Mouse (Mus musculus): ENCODE results near the gene Krtap16-3. TPM values are rescaled to one million over a fixed set of nuclear protein-coding genes. Genes with fewer than 3 reads are reported as not detected.

The Krtap16-3 gene
- not detected in 2 replicates for total RNA-seq (2017)

DNA sequence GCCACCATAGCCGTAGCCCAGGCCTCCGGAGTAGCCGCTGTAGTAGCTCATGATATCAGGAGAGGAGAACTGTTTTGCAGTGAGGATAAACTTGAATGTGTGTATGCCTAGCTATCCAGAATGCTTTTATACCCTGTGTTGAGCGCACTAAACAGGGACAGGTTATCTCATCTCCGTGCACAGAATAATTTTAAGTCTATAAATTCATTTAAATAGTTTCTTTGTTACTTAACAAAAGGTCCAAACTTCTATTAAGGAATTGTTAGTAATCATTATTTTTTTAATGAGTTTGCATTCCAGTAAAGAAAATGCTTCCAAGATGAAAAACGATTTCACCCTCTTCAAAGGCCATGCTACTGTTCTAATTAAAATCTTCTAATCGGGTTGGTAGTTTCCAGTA, at the start of gene Krtap16-3:
Gene Krtap16-3, minus strand, starts transcription at position 101 of the 400 bp plus-strand sequence.
- ATAC-seq (ENCODE audit: extremely low read depth, insufficient number of reproducible peaks, low FRiP score, poor library complexity, severe bottlenecking): no peak

DNA sequence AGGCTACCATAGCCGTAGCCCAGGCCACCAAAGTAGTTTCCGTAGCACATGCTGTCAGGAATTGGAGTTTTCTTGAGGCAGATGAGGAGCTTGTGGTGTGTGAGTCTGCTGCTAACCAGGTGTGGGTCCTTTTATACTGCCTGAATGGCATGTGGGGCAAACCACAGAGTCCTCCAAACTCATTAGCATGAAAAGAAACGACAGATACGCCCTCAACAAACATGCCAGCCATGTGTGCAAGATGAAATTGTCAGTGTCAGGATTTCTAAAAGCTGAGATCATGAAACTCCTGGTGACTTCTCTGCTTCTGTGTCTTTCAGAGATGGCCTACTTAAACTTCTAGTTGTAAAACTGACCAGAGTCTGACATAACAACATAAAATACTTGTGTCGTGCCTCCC, 48.0 kb upstream of the Krtap16-3 start, which contains the start of gene Krtap22-2:
Gene Krtap22-2, minus strand, starts transcription at position 101 of the 400 bp plus-strand sequence.
- ATAC-seq (ENCODE audit: extremely low read depth, insufficient number of reproducible peaks, low FRiP score, poor library complexity, severe bottlenecking): no peak

DNA sequence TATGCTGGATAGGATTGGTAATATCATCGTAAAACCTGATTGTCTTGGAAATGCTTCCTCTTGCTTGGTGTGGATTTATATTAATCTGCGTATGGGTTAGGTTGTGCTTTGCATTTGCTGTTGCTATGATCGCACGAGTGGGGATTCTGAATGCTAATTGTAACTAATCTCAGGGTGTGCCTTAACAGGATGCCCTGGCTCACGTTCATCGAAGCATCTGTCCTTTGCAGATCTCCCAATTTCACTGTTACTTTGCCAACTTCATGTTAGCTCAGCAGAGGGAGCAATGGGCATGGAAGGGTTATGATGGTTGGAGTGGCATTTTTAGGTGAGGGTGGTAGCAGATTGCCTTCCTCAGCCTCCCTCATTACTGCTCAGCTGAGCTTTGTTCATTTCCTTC, 21.6 kb downstream of the Krtap16-3 start:
- ATAC-seq (ENCODE audit: extremely low read depth, insufficient number of reproducible peaks, low FRiP score, poor library complexity, severe bottlenecking): no peak

DNA sequence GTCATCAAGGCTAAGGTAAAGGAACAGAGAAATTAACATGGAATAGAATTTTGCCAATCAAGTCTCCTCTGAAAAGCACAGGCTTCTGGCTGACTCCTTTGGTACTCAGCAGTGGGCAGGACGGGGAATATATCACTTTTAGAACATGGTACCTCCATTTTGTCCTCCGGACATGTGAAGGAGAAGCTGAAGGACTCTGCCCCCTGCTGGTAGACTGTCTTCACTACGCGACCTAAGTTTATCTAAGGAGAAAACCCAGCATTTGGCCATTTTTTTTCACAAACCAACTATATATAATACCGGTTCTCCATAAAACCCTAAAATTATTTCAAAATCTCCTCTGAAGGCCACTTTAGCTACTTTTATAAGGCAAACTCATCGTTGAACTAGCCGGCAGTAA, 24.4 kb downstream of the Krtap16-3 start:
- no peak for ATAC-seq (ENCODE audit: extremely low read depth, insufficient number of reproducible peaks, low FRiP score, poor library complexity, severe bottlenecking)

DNA sequence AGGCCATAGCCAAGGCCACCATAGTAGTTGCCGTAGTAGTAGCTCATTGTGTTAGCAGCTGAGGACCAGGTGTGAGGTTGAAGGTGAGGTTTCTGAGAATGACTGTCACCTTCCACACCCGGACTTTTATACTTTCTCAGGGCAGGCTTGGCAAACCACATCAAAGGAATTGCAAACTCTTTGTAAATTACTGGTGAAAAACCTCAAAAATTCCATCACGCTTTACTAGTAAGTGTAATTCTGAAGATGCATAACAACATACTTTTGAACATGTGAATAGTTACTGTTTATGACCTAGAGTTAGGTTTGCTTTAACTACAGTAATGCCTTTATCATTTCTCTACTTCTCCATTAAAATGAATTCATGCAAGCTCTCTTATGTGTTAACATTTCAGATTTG, 30.5 kb downstream of the Krtap16-3 start, which contains the start of gene Krtap19-9b:
Gene Krtap19-9b, minus strand, starts transcription at position 101 of the 400 bp plus-strand sequence.
- ATAC-seq (ENCODE audit: extremely low read depth, insufficient number of reproducible peaks, low FRiP score, poor library complexity, severe bottlenecking): no peak

Other genes with a start within 250 kb of the Krtap16-3 start
- not detected in 2 replicates for gene Krtap13-1, start 234.0 kb downstream of the Krtap16-3 start, total RNA-seq (2017)
- not detected in 2 replicates for gene Krtap13, start 211.2 kb downstream of the Krtap16-3 start, total RNA-seq (2017)
- not detected in 2 replicates for gene 2310034C09Rik, start 204.0 kb downstream of the Krtap16-3 start, total RNA-seq (2017)
- not detected in 2 replicates for gene 2310057N15Rik, start 188.7 kb downstream of the Krtap16-3 start, total RNA-seq (2017)
- not detected in 2 replicates for gene Gm5965, start 185.0 kb downstream of the Krtap16-3 start, total RNA-seq (2017)
- not detected in 2 replicates for gene Gm20741, start 150.7 kb downstream of the Krtap16-3 start, total RNA-seq (2017)
- not detected in 2 replicates for gene Krtap15, start 142.7 kb downstream of the Krtap16-3 start, total RNA-seq (2017)
- gene Krtap14, start 136.7 kb downstream of the Krtap16-3 start, total RNA-seq (2017): not detected in 2 replicates
- gene Krtap19-1, start 93.5 kb downstream of the Krtap16-3 start, total RNA-seq (2017): not detected in 2 replicates
- gene Krtap19-2, start 88.6 kb downstream of the Krtap16-3 start, total RNA-seq (2017): not detected in 2 replicates
- not detected in 2 replicates for gene Krtap19-3, start 84.8 kb downstream of the Krtap16-3 start, total RNA-seq (2017)
- gene Krtap19-4, start 77.8 kb downstream of the Krtap16-3 start, total RNA-seq (2017): not detected in 2 replicates
- not detected in 2 replicates for gene Krtap19-5, start 66.4 kb downstream of the Krtap16-3 start, total RNA-seq (2017)
- gene Krtap19-9b, start 30.6 kb downstream of the Krtap16-3 start, total RNA-seq (2017): not detected in 2 replicates
- gene Krtap22-2, start 47.9 kb upstream of the Krtap16-3 start, total RNA-seq (2017): not detected in 2 replicates
- not detected in 2 replicates for gene Gm10229, start 52.4 kb upstream of the Krtap16-3 start, total RNA-seq (2017)
- gene Krtap6-1, start 68.8 kb upstream of the Krtap16-3 start, total RNA-seq (2017): not detected in 2 replicates
- gene Gm10228, start 78.6 kb upstream of the Krtap16-3 start, total RNA-seq (2017): not detected in 2 replicates
- gene Krtap6-5, start 85.0 kb upstream of the Krtap16-3 start, total RNA-seq (2017): not detected in 2 replicates
- not detected in 2 replicates for gene 1110025L11Rik, start 101.1 kb upstream of the Krtap16-3 start, total RNA-seq (2017)
- gene Krtap6-3, start 121.1 kb upstream of the Krtap16-3 start, total RNA-seq (2017): not detected in 2 replicates
- not detected in 2 replicates for gene Gm6358, start 178.0 kb upstream of the Krtap16-3 start, total RNA-seq (2017)
- gene Gm10061, start 188.2 kb upstream of the Krtap16-3 start, total RNA-seq (2017): not detected in 2 replicates
- gene Gm9789, start 195.1 kb upstream of the Krtap16-3 start, total RNA-seq (2017): not detected in 2 replicates
- gene Gm7735, start 206.6 kb upstream of the Krtap16-3 start, total RNA-seq (2017): not detected in 2 replicates
- not detected in 2 replicates for gene 1110057P08Rik, start 211.9 kb upstream of the Krtap16-3 start, total RNA-seq (2017)
- gene Krtap20-2, start 243.0 kb upstream of the Krtap16-3 start, total RNA-seq (2017): not detected in 2 replicates